ENCODE assay signal across 9 mouse cellular contexts in the genomic region with DNA sequence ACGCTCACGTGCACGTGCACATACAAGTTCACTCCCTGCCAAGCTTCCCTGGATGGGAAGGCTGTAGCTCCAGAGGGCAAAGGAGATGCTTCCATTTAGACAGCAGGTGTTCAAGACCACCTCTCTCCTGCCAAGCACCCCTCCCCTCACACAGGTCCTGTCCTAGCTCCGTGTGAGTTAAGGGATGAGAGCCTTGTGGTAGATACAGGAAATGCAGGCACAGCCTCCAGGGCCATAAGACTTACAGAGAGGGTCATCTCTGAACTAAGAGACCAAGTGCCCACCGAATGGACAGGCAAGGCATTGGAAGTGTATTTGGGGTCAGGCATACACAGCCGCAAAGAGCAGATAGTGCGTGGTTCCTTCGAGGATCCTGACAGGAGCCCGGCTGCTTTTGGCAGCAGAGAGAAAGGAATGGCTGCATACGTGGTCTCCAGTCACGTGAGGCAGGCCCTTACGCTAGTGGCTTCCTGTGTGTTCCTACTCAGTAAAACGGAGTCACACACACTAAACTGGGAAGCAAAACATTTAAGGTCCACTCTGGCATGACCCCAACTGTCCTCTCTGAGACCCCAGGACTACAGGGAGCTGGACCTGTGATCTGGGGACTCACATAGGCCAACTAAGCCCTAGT. TPM values are rescaled to one million over a fixed set of nuclear protein-coding genes. Genes with fewer than 3 reads are reported as not detected.
DNase-seq lines count a peak whose midpoint lies in the region; ATAC-seq and TF ChIP-seq lines count a peak whose summit lies in the region.
"Had no signal": no experiment of that assay in that cellular context is flagged by ENCODE, and none has a peak within 500 bp of the region (broad histone marks: within the 10 kb centered on the region; RNA-seq: fewer than 3 reads in every experiment).

No protein-coding gene starts in this region.

- H3K4me1 ChIP-seq in heart, postnatal 0 days (ENCODE audit: control insufficient read depth, insufficient read depth): no peaks in the 10 kb centered on the region

- ATAC-seq in heart, postnatal 0 days (ENCODE audit: insufficient read depth, low read depth): no peak

- no peaks in the 10 kb centered on the region for H3K27me3 ChIP-seq in heart, postnatal 0 days (ENCODE audit: control insufficient read depth, insufficient read depth, low read length)

- H3K27ac ChIP-seq in heart, postnatal 0 days (ENCODE audit: low read depth): peak overlapping the region; percentile 56
- H3K27ac ChIP-seq in macrophage: peak overlapping the region; percentile 21

- TF ChIP-seq EP300 in heart, postnatal 0 days (IDR thresholded peaks at IDR 0.05; ENCODE audit: low read depth): no peak

- peak; percentile 92 for DNase-seq in heart, adult 11 months
- no peak for DNase-seq in heart, adult 8-10 months (ENCODE audit: low spot score)
- peak; percentile 71 for DNase-seq in ES-CJ7 (ENCODE audit: low read depth, low spot score)
- no peak for DNase-seq in heart, postnatal 0 days (ENCODE audit: low spot score)
- no peak for DNase-seq in thymus, postnatal 14 days
- no peak for DNase-seq in cerebellum, adult 9-11 months
- DNase-seq in gastrocnemius, adult 18-20 months (ENCODE audit: low spot score): no peak

- no peak overlapping the region for H3K4me3 ChIP-seq in heart, postnatal 0 days (ENCODE audit: low read depth, low read length)
- H3K4me3 ChIP-seq in macrophage (ENCODE audit: inconsistent target): no peak overlapping the region; the same call in 1 of the 2 replicates

- no peak for TF ChIP-seq CTCF in heart, postnatal 0 days (IDR thresholded peaks at IDR 0.05; ENCODE audit: low read depth)

- no peak overlapping the region for H3K4me2 ChIP-seq in heart, postnatal 0 days (ENCODE audit: low read depth, low read length)

- H3K36me3 ChIP-seq in heart, postnatal 0 days (replicated peaks; ENCODE audit: control insufficient read depth, insufficient read depth, low read length): no peaks in the 10 kb centered on the region
- H3K36me3 ChIP-seq in macrophage (ENCODE audit: inconsistent target): no peaks in the 10 kb centered on the region

- WGBS in heart, postnatal 0 days: 73% methylated on average over 13 of the region's 13 CpGs
- WGBS in macrophage (ENCODE audit: missing documents): 69% methylated on average over 13 of the region's 13 CpGs

- H3K9me3 ChIP-seq in heart, postnatal 0 days (replicated peaks; ENCODE audit: control insufficient read depth, low read length): no peaks in the 10 kb centered on the region

- H3K79me2 ChIP-seq in macrophage (ENCODE audit: inconsistent target): no peaks in the 10 kb centered on the region

- no peak overlapping the region for H3K9ac ChIP-seq in heart, postnatal 0 days (replicated peaks; ENCODE audit: low read depth, low read length)

RNA-seq across cellular contexts. Expression of a gene that starts 20.9 kb away (rescaled TPM):
- 1 to 10 TPM in 3 of 4 experiments, under 1 TPM in 1; 0.92 to 3.0 (median 1.5) TPM for total RNA-seq in heart, adult 8-10 months (2022)
- 19.0 and 110 TPM in 2 replicates for total RNA-seq in heart, postnatal 0 days (2014; rRNA removed; ENCODE audit: low replicate concordance)
- 7.2 and 10.0 TPM in 2 replicates for polyA plus RNA-seq in heart, postnatal 0 days (2015; fragmentation: Nextera tagmentation; extraction: Ambion mirVana)
- not detected for total RNA-seq in macrophage (2018; cell fraction: chromatin; rRNA removed)
- not detected for total RNA-seq in macrophage (2018; cell fraction: cytosol; rRNA removed)
- not detected for total RNA-seq in macrophage (2018; cell fraction: nucleus; rRNA removed)
- not detected in 3 replicates for polyA plus RNA-seq in macrophage (2018)
- total RNA-seq in gastrocnemius, adult 18-20 months (2021): under 1 TPM; 0.16 to 0.21 TPM

RNA-seq across cellular contexts. Expression of a gene that starts 29.3 kb away (rescaled TPM):
- under 1 TPM in 1 of 4 experiments, not detected in 3; 0.06 TPM for total RNA-seq in heart, adult 8-10 months (2022)
- not detected in 2 replicates for total RNA-seq in heart, postnatal 0 days (2014; rRNA removed; ENCODE audit: low replicate concordance)
- not detected in 2 replicates for polyA plus RNA-seq in heart, postnatal 0 days (2015; fragmentation: Nextera tagmentation; extraction: Ambion mirVana)
- not detected for total RNA-seq in macrophage (2018; cell fraction: chromatin; rRNA removed)
- not detected for total RNA-seq in macrophage (2018; cell fraction: cytosol; rRNA removed)
- not detected for total RNA-seq in macrophage (2018; cell fraction: nucleus; rRNA removed)
- not detected in 3 replicates for polyA plus RNA-seq in macrophage (2018)
- not detected for total RNA-seq in gastrocnemius, adult 18-20 months (2021)
- polyA plus RNA-seq: C2C12 had no signal

RNA-seq across cellular contexts. Expression of a gene that starts 43.3 kb away (rescaled TPM):
- total RNA-seq in heart, adult 8-10 months (2022): not detected
- total RNA-seq in heart, postnatal 0 days (2014; rRNA removed; ENCODE audit: low replicate concordance): not detected in 2 replicates
- 0.31 and 0.44 TPM in 2 replicates for polyA plus RNA-seq in heart, postnatal 0 days (2015; fragmentation: Nextera tagmentation; extraction: Ambion mirVana)
- not detected for total RNA-seq in macrophage (2018; cell fraction: chromatin; rRNA removed)
- not detected for total RNA-seq in macrophage (2018; cell fraction: cytosol; rRNA removed)
- not detected for total RNA-seq in macrophage (2018; cell fraction: nucleus; rRNA removed)
- polyA plus RNA-seq in macrophage (2018): not detected in 3 replicates
- under 1 TPM in 1 of 2 experiments, not detected in 1; 0.28 TPM for total RNA-seq in gastrocnemius, adult 18-20 months (2021)

RNA-seq across cellular contexts. Expression of a gene that starts 44.5 kb away (rescaled TPM):
- 1 to 10 TPM; 1.9 to 3.9 (median 2.5) TPM for total RNA-seq in heart, adult 8-10 months (2022)
- 12.9 and 75.9 TPM in 2 replicates for total RNA-seq in heart, postnatal 0 days (2014; rRNA removed; ENCODE audit: low replicate concordance)
- 15.0 and 15.3 TPM in 2 replicates for polyA plus RNA-seq in heart, postnatal 0 days (2015; fragmentation: Nextera tagmentation; extraction: Ambion mirVana)
- under 1 TPM in 1 of 26 experiments, not detected in 25; 0.47 TPM for total RNA-seq in macrophage (2018; cell fraction: chromatin; rRNA removed)
- not detected for total RNA-seq in macrophage (2018; cell fraction: cytosol; rRNA removed)
- not detected for total RNA-seq in macrophage (2018; cell fraction: nucleus; rRNA removed)
- polyA plus RNA-seq in macrophage (2018): not detected in 3 replicates
- 1 to 10 TPM in 1 of 2 experiments, under 1 TPM in 1; 0.48 to 1.1 TPM for total RNA-seq in gastrocnemius, adult 18-20 months (2021)

RNA-seq across cellular contexts. Expression of a gene that starts 58.9 kb away (rescaled TPM):
- total RNA-seq in heart, adult 8-10 months (2022): not detected
- total RNA-seq in heart, postnatal 0 days (2014; rRNA removed; ENCODE audit: low replicate concordance): 5.4 TPM in 1 of 2 replicates, not detected in the other
- 0.12 TPM in 1 of 2 replicates, not detected in the other for polyA plus RNA-seq in heart, postnatal 0 days (2015; fragmentation: Nextera tagmentation; extraction: Ambion mirVana)
- total RNA-seq in macrophage (2018; cell fraction: chromatin; rRNA removed): not detected
- total RNA-seq in macrophage (2018; cell fraction: cytosol; rRNA removed): not detected
- not detected for total RNA-seq in macrophage (2018; cell fraction: nucleus; rRNA removed)
- not detected in 3 replicates for polyA plus RNA-seq in macrophage (2018)
- total RNA-seq in gastrocnemius, adult 18-20 months (2021): not detected
- polyA plus RNA-seq: C2C12 had no signal

Comparison
In these comparisons a context has a peak if more than half of its experiments do, and no peak if none do; other contexts are left out.
1. DNase-seq: peak in heart, adult 11 months (single experiment) and ES-CJ7 (single experiment); none in heart, adult 8-10 months (single experiment), heart, postnatal 0 days (single experiment), thymus, postnatal 14 days (single experiment), cerebellum, adult 9-11 months (single experiment) and gastrocnemius, adult 18-20 months (single experiment).